Mouse (Mus musculus) layer of hippocampus, adult 11-12 months (tissue): ENCODE results near the gene Syt15.
"Not testable (repeated sequence)": the region's sequence is repeated elsewhere in the genome, so short reads cannot be mapped to it uniquely, and the experiment has no call there.

Experiments used
- DNase-seq: peaks from one replicate; pipeline ENCODE4 v3.0.0; 2022; ENCODE audit warnings: low spot score

Syt15 gene

GRCm38 (mm10) chr14:34228830-34229506, 9.6 kb downstream of the Syt15 start:
- DNase-seq, result no peak

GRCm38 (mm10) chr14:34232340-34232739, 12.9 kb downstream of the Syt15 start:
- DNase-seq, result no peak

GRCm38 (mm10) chr14:34232866-34233680, 13.7 kb downstream of the Syt15 start:
- no peak for DNase-seq

- no peak for DNase-seq
Measured at GRCm38 (mm10) chr14:34233846-34234245, 14.5 kb downstream of the Syt15 start.

- peak; percentile 45 for DNase-seq
Measured at GRCm38 (mm10) chr14:34234630-34235380, 15.4 kb downstream of the Syt15 start.

- no peak for DNase-seq
Measured at GRCm38 (mm10) chr14:34240263-34240662, 20.9 kb downstream of the Syt15 start.

- no peak for DNase-seq
Measured at GRCm38 (mm10) chr14:34240676-34241075, 21.3 kb downstream of the Syt15 start.

GRCm38 (mm10) chr14:34252470-34253145, 33.2 kb downstream of the Syt15 start:
- DNase-seq, result no peak

GRCm38 (mm10) chr14:34253261-34253660, 33.9 kb downstream of the Syt15 start:
- DNase-seq, result no peak

- not testable (repeated sequence) for DNase-seq
Measured at GRCm38 (mm10) chr14:34258525-34258924, 39.1 kb downstream of the Syt15 start.

GRCm38 (mm10) chr14:34268046-34268445, 48.7 kb downstream of the Syt15 start:
- DNase-seq, result no peak

- no peak for DNase-seq
Measured at GRCm38 (mm10) chr14:34273280-34273679, 53.9 kb downstream of the Syt15 start.

- DNase-seq, result no peak
Measured at GRCm38 (mm10) chr14:34274141-34274540, 54.7 kb downstream of the Syt15 start.

- DNase-seq, result no peak
Measured at GRCm38 (mm10) chr14:34275225-34275624, 55.8 kb downstream of the Syt15 start.

GRCm38 (mm10) chr14:34279726-34280125, 60.3 kb downstream of the Syt15 start:
- no peak for DNase-seq
